Mouse (Mus musculus) embryonic facial prominence, embryonic 11.5 days (tissue): ENCODE results near the gene Rbpj. TPM values are rescaled to one million over a fixed set of nuclear protein-coding genes. Genes with fewer than 3 reads are reported as not detected.

Experiments
- ATAC-seq: fragments of 200-750 bp; cut with Nextera tagmentation; replicated peaks from 2 replicates; pipeline ENCODE4 v1.8.0; 2017; ENCODE audit warnings: low read depth; ENCODE audit not compliant: insufficient number of reproducible peaks, low FRiP score, low TSS enrichment
- DNase-seq: peaks from one replicate; pipeline ENCODE4 v3.0.0-alpha.2; 2015; ENCODE audit warnings: low spot score
- H3K27ac ChIP-seq: fragments of 300-500 bp; sonication (generic); replicated peaks from 2 replicates; pipeline ENCODE4 v1.5.1; 2014; ENCODE audit warnings: mild to moderate bottlenecking, low read depth, low read length, control low read depth
- H3K27me3 ChIP-seq: fragments of 300-500 bp; sonication (generic); 2 replicates; pipeline ENCODE4 v1.6.1; 2014; ENCODE audit warnings: mild to moderate bottlenecking, low read length, moderate library complexity, mixed read lengths; ENCODE audit not compliant: control insufficient read depth, insufficient read depth
- H3K36me3 ChIP-seq: fragments of 300-500 bp; sonication (generic); replicated peaks from 2 replicates; pipeline ENCODE4 v1.6.1; 2014; ENCODE audit warnings: low read depth, mild to moderate bottlenecking, low read length, moderate library complexity, mixed read lengths; ENCODE audit not compliant: control insufficient read depth, insufficient read depth
- H3K4me1 ChIP-seq: fragments of 300-500 bp; sonication (generic); 2 replicates; pipeline ENCODE4 v1.6.1; 2014; ENCODE audit warnings: low read length, mixed read lengths; ENCODE audit not compliant: control insufficient read depth, insufficient read depth
- H3K4me2 ChIP-seq: fragments of 300-500 bp; sonication (generic); 2 replicates; pipeline ENCODE4 v1.6.1; 2014; ENCODE audit warnings: low read depth, mild to moderate bottlenecking, control low read depth, low read length, moderate library complexity
- H3K4me3 ChIP-seq: fragments of 300-500 bp; sonication (generic); 2 replicates; pipeline ENCODE4 v1.5.1; 2014; ENCODE audit warnings: low read depth, low read length, control low read depth
- H3K9ac ChIP-seq: fragments of 300-500 bp; sonication (generic); replicated peaks from 2 replicates; pipeline ENCODE4 v1.6.1; 2014; ENCODE audit warnings: mild to moderate bottlenecking, control low read depth, low read length
- H3K9me3 ChIP-seq: fragments of 300-500 bp; sonication (generic); replicated peaks from 2 replicates; pipeline ENCODE4 v1.6.1; 2016; ENCODE audit warnings: mild to moderate bottlenecking, low read length, inconsistent platforms, mixed read lengths; ENCODE audit not compliant: control insufficient read depth
- WGBS: fragments of 180-500 bp; shearing (Covaris S2); extraction: QIAGEN DNeasy Blood & Tissue Kit; methylation state at CpG from one replicate; pipeline ENCODE4 v1.1.7; 2014; 5-methylcytosine and 5-hydroxymethylcytosine counted together
- polyA plus RNA-seq: library from polyadenylated mRNA; unstranded; fragments of >200 nt; fragmentation: Nextera tagmentation; extraction: Ambion mirVana; gene quantifications from 2 replicates; pipeline ENCODE4 v1.2.1, GENCODE M21; 2014

Gene Rbpj
- polyA plus RNA-seq, 1 experiment from 2014 or later, result 68.5 TPM

DNA sequence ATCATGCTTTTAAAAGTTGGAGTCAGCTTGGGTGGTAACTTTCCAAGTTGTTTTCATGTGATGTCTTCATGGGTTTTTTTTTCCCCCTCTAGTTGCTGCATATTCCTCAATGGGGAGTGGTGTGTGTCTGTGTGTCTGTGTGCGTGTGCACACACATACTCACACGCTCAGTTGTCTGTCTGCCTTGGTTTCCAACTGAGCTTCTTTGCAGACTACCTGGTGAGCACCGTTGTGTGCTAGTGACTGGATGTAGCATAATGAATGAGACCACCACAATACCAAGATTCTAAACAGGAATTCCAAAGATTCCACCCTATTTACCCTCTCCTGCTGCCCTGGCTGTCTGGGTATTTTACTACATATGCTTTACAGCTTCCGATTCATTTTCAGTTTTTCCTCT, 86.0 kb downstream of the Rbpj start:
- DNase-seq (no peak), ATAC-seq (no peak)
- no peaks in the 10 kb centered on the region for H3K4me1 ChIP-seq
- H3K36me3 ChIP-seq, result no peaks in the 10 kb centered on the region
- H3K27ac ChIP-seq, result no peak overlapping the region
- no peak overlapping the region for H3K4me2 ChIP-seq
- H3K27me3 ChIP-seq, result no peaks in the 10 kb centered on the region
- 80% methylated on average over 4 of the region's 4 CpGs for WGBS
- no peak overlapping the region for H3K4me3 ChIP-seq
- H3K9me3 ChIP-seq, result no peaks in the 10 kb centered on the region
- no peak overlapping the region for H3K9ac ChIP-seq

DNA sequence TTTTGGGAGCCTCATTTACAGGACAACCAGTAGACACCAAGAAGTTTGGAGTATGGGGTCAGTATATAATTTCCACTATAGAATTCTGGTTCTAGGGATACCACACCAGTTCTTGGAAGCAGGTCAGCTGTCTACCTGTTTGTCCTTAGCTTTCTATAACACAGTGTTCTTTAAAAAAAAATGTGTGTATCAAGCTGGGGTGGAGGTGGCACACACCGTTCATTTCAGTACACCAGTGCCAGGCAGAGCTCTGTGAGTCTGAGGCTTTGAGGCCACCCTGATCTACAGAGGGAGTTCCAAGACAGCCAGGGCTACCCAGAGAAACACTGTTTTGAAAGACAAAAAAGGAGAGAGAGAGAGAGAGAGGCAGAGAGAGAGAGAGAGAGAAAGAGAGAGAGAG, 87.3 kb downstream of the Rbpj start:
- no peaks in the 10 kb centered on the region for H3K9me3 ChIP-seq
- no peak overlapping the region for H3K4me3 ChIP-seq
- H3K9ac ChIP-seq, result no peak overlapping the region
- no peak overlapping the region for H3K27ac ChIP-seq
- no peak for DNase-seq
- H3K4me1 ChIP-seq, result no peaks in the 10 kb centered on the region
- H3K4me2 ChIP-seq, result no peak overlapping the region
- H3K36me3 ChIP-seq, result no peaks in the 10 kb centered on the region
- no peaks in the 10 kb centered on the region for H3K27me3 ChIP-seq
- WGBS, result 96% methylated on average over 1 of the region's 1 CpGs
- ATAC-seq, result no peak

DNA sequence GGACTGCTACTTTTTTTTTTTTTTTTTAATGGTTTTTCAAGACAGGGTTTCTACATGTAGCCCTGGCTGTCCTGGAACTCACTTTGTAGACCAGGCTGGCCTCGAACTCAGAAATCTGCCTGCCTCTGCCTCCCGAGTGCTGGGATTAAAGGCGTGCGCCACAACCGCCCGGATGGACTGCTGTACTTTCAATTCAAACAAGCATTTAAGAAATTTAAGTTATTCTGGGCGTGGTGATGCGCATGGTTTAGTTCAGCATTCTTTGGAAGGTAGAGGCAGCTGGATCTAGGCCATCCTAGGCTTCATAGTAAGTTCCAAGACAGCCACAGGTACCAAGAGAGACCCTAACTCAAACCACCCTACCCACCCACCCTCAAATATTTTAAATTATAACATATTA, 88.2 kb downstream of the Rbpj start:
- H3K36me3 ChIP-seq, result no peaks in the 10 kb centered on the region
- WGBS, result 88% methylated on average over 8 of the region's 8 CpGs

DNA sequence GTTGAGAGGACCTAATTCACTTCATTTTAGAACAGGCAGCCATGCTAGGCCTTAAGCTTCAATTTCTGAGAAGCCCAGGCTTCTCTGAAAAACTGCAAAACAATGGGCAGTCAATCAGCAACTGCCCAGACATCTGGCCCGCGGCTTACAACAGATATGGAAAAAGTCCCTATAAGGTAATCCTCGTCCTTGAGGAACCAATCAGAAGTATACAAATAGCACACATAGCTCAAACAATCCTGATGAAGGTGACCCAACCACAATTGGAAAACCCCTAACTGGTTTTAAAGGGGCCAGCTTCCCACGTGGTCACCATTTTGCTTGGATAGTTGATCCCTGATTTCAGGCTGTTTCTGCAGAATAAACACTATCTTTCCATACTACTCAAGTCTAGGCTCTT, 89.0 kb downstream of the Rbpj start:
- Histone ChIP-seq H3K9me3 (no peaks in the 10 kb centered on the region), H3K4me3 (no peak overlapping the region), H3K27me3 (no peaks in the 10 kb centered on the region), H3K9ac (no peak overlapping the region), H3K36me3 (no peaks in the 10 kb centered on the region), H3K4me1 (no peaks in the 10 kb centered on the region), H3K4me2 (no peak overlapping the region), H3K27ac (no peak overlapping the region)
- WGBS, result 90% methylated on average over 4 of the region's 4 CpGs
- no peak for DNase-seq
- ATAC-seq, result no peak

More for the DNA sequence above, 88.2 kb downstream of the Rbpj start:
- H3K27ac ChIP-seq, result no peak overlapping the region
- no peak overlapping the region for H3K4me3 ChIP-seq
- no peak for DNase-seq
- no peaks in the 10 kb centered on the region for H3K4me1 ChIP-seq
- H3K27me3 ChIP-seq, result no peaks in the 10 kb centered on the region
- ATAC-seq, result no peak
- H3K4me2 ChIP-seq, result no peak overlapping the region
- H3K9ac ChIP-seq, result no peak overlapping the region
- no peaks in the 10 kb centered on the region for H3K9me3 ChIP-seq

DNA sequence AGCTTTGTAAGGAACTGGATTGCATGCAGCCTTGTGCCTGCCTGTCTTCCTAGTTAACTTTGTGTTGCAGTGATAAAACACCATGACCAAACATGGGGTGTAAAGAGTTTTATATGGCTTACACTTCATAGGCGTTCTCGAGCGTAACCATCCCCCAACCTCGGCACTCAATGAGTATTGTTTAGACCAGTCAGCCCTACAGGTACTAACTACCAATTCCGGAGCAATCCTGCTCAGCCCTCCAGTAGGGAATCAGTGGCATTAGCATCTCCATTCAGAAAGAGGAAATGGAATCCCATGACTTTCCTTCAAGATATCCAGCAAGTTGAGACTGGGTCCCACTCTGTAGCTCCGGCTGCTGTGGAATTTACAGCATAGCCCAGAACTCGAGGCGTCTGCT, 89.5 kb downstream of the Rbpj start:
- H3K27me3 ChIP-seq, result no peaks in the 10 kb centered on the region
- WGBS, result 90% methylated on average over 8 of the region's 8 CpGs
- DNase-seq, result no peak
- no peak overlapping the region for H3K27ac ChIP-seq
- no peaks in the 10 kb centered on the region for H3K4me1 ChIP-seq
- no peak overlapping the region for H3K4me2 ChIP-seq
- no peaks in the 10 kb centered on the region for H3K36me3 ChIP-seq
- no peak overlapping the region for H3K9ac ChIP-seq
- ATAC-seq, result no peak
- no peaks in the 10 kb centered on the region for H3K9me3 ChIP-seq
- H3K4me3 ChIP-seq, result no peak overlapping the region

DNA sequence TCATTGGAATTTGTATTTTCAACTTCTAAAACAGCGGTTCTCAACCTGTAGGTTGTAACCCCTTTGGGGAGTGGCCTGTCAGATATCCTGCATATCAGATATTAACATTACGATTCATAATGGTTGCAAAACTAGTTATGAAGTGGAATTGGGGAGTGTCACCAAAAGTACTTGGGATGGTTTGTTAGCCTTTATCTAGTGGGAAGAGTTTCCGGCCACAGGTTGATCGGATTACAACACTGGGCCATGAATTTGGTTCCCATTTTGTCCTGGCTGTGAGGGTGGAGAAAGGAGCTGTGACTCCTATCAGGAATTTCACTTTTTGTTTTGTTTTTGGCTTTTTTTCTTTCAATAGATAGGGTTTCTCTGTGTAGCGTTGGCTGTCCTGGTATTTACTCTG, 90.0 kb downstream of the Rbpj start:
- H3K27me3 ChIP-seq, result no peaks in the 10 kb centered on the region
- H3K36me3 ChIP-seq, result no peaks in the 10 kb centered on the region
- H3K9ac ChIP-seq, result no peak overlapping the region
- no peaks in the 10 kb centered on the region for H3K9me3 ChIP-seq
- H3K4me3 ChIP-seq, result no peak overlapping the region
- no peak overlapping the region for H3K27ac ChIP-seq
- 88% methylated on average over 5 of the region's 5 CpGs for WGBS
- no peak for ATAC-seq
- DNase-seq, result no peak
- no peaks in the 10 kb centered on the region for H3K4me1 ChIP-seq
- no peak overlapping the region for H3K4me2 ChIP-seq

DNA sequence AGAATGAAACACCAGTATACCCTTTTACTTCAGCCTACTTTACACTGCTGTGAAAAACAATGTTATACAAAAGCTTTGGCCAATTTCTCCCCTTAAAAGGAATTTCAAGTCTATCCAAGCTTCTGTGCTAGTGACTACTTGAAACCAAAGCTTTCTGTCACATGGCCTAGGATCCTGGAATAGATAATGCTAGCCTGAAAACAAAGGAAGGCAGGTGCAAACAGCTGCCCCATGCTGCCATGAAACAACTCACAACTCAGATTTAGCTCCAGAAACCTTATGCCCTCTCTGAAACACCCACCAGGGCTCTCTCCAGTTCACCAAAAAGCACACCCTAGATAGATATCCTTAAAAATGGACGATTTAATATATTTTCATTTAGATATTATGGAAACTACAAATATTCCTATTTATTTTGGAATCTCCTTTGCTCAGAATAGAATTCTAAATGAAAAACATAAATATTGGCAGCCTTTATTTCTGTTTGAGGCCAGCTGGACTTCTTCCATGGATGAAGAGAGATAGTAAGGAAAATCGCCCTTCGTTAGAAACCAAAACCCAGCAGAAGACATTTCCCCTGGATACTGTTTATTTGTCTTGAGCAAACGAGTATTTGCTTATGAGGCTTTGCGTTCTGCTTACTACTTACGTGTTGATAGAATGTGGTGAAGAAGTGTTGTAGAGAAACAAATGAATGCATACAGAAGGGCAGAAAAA, 91.8 kb downstream of the Rbpj start:
- no peaks in the 10 kb centered on the region for H3K27me3 ChIP-seq

DNA sequence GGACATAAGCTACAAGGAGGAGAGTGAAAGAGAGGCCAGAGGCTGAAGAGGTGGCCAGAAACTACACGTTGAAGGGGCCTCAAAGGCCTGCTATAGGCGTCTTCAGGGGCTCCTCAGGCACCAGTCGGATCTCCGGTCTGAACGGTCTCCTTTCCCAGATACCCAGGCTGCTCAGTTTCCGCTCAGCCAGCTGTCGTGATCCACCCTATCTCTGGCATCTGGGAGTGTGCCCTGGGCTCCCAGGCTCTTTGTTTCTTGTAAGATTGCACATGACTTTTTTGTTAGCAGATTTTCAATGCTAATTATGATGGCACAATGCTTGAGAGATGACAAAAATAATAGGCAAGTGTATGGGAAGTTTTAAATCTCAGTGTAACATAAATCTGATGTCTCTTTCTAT, 95.2 kb downstream of the Rbpj start:
- Histone ChIP-seq H3K27ac (no peak overlapping the region), H3K4me1 (no peaks in the 10 kb centered on the region; the same call in 1 of the 2 replicates), H3K4me2 (no peak overlapping the region), H3K4me3 (no peak overlapping the region), H3K36me3 (no peaks in the 10 kb centered on the region), H3K9me3 (no peaks in the 10 kb centered on the region), H3K9ac (no peak overlapping the region), H3K27me3 (no peaks in the 10 kb centered on the region)
- no peak for ATAC-seq
- DNase-seq, result no peak
- 80% methylated on average over 7 of the region's 7 CpGs for WGBS

More for the DNA sequence above, 91.8 kb downstream of the Rbpj start:
- H3K9ac ChIP-seq, result no peak overlapping the region
- H3K9me3 ChIP-seq, result no peaks in the 10 kb centered on the region
- no peaks in the 10 kb centered on the region for H3K4me1 ChIP-seq
- DNase-seq, result no peak
- H3K36me3 ChIP-seq, result no peaks in the 10 kb centered on the region
- H3K4me3 ChIP-seq, result no peak overlapping the region
- no peak for ATAC-seq
- 85% methylated on average over 6 of the region's 6 CpGs for WGBS
- H3K4me2 ChIP-seq, result no peak overlapping the region
- H3K27ac ChIP-seq, result no peak overlapping the region
